Mouse (Mus musculus) midbrain, embryonic 13.5 days (tissue): ENCODE measurements at regions not wholly inside any gene's neighbourhood (a gene's known extent, or its start where the extent isn't known, plus 50 kb on each side); places are given as distances from the start of the nearest gene placed in this dataset.

ENCODE experiments used
- ATAC-seq: fragments of 200-750 bp; cut with Nextera tagmentation; 2 replicates; pipeline ENCODE4 v1.8.0; 2017; ENCODE audit warnings: mild to moderate bottlenecking, moderate TSS enrichment, moderate library complexity
- H3K27ac ChIP-seq: fragments of 300-500 bp; sonication (generic); 2 replicates; pipeline ENCODE4 v1.5.1; 2015; ENCODE audit warnings: inconsistent platforms, mild to moderate bottlenecking, moderate library complexity
- H3K27me3 ChIP-seq: fragments of 300-500 bp; sonication (generic); 2 replicates; pipeline ENCODE4 v1.6.1; 2015; ENCODE audit warnings: mild to moderate bottlenecking, inconsistent platforms
- H3K36me3 ChIP-seq: fragments of 300-500 bp; sonication (generic); 2 replicates; pipeline ENCODE4 v1.6.1; 2015; ENCODE audit warnings: mild to moderate bottlenecking, inconsistent platforms
- H3K4me1 ChIP-seq: fragments of 300-500 bp; sonication (generic); replicated peaks from 2 replicates; pipeline ENCODE4 v1.6.1; 2015; ENCODE audit warnings: inconsistent platforms
- H3K4me2 ChIP-seq: fragments of 300-500 bp; sonication (generic); replicated peaks from 2 replicates; pipeline ENCODE4 v1.6.1; 2015; ENCODE audit warnings: moderate library complexity, mild to moderate bottlenecking, inconsistent platforms
- H3K4me3 ChIP-seq: fragments of 300-500 bp; sonication (generic); replicated peaks from 2 replicates; pipeline ENCODE4 v1.5.1; 2015; ENCODE audit warnings: mild to moderate bottlenecking, inconsistent platforms
- H3K9ac ChIP-seq: fragments of 300-500 bp; sonication (generic); replicated peaks from 2 replicates; pipeline ENCODE4 v1.6.1; 2015; ENCODE audit warnings: mild to moderate bottlenecking, inconsistent platforms
- H3K9me3 ChIP-seq: fragments of 300-500 bp; sonication (generic); 2 replicates; pipeline ENCODE4 v1.6.1; 2016; ENCODE audit warnings: mild to moderate bottlenecking, inconsistent platforms
- whole genome bisulfite sequencing: fragments of 180-500 bp; shearing (Covaris S2); methylation state at CpG from one replicate; pipeline ENCODE4 v1.1.7; 2015; 5-methylcytosine and 5-hydroxymethylcytosine counted together

GRCm38 (mm10) chr1:4703316-4703715 lies 104.4 kb upstream of the Gm37988 start:
- Histone ChIP-seq H3K9me3 (no peaks in the 10 kb centered on the region), H3K27me3 (no peaks in the 10 kb centered on the region), H3K4me2 (no peak overlapping the region), H3K9ac (no peak overlapping the region), H3K4me1 (no peaks in the 10 kb centered on the region), H3K36me3 (no peaks in the 10 kb centered on the region), H3K4me3 (no peak overlapping the region), H3K27ac (no peak overlapping the region)
- no peak for ATAC-seq
- WGBS: 88% methylated on average over 3 of the region's 3 CpGs

GRCm38 (mm10) chr1:4706171-4706570 lies 101.5 kb upstream of the Gm37988 start:
- Histone ChIP-seq H3K4me3 (no peak overlapping the region), H3K36me3 (no peaks in the 10 kb centered on the region), H3K9ac (no peak overlapping the region), H3K27ac (no peak overlapping the region), H3K4me1 (no peaks in the 10 kb centered on the region), H3K9me3 (no peaks in the 10 kb centered on the region), H3K4me2 (no peak overlapping the region), H3K27me3 (no peaks in the 10 kb centered on the region)
- WGBS: 89% methylated on average over 6 of the region's 6 CpGs
- ATAC-seq: no peak

GRCm38 (mm10) chr1:4722333-4722931 lies 85.3 kb upstream of the Gm37988 start:
- no peak for ATAC-seq
- 84% methylated on average over 10 of the region's 10 CpGs for WGBS
- Histone ChIP-seq H3K27me3 (no peaks in the 10 kb centered on the region), H3K4me3 (no peak overlapping the region), H3K9ac (no peak overlapping the region), H3K4me1 (no peaks in the 10 kb centered on the region), H3K27ac (no peak overlapping the region), H3K9me3 (no peaks in the 10 kb centered on the region), H3K4me2 (no peak overlapping the region), H3K36me3 (no peaks in the 10 kb centered on the region)
